Mouse (Mus musculus) lung, embryonic 15.5 days (tissue): ENCODE measurements around the gene Gm49358. TPM values are rescaled to one million over a fixed set of nuclear protein-coding genes. Genes with fewer than 3 reads are reported as not detected.

Experiments used
- ATAC-seq: fragments of 200-750 bp; cut with Nextera tagmentation; 2 replicates; pipeline ENCODE4 v1.8.0; 2017; ENCODE audit warnings: moderate number of reproducible peaks, borderline replicate concordance; ENCODE audit not compliant: low FRiP score, low TSS enrichment; ENCODE audit errors: extremely low read depth
- H3K27ac ChIP-seq: fragments of 300-500 bp; sonication (generic); 2 replicates; pipeline ENCODE4 v1.5.1; 2015; ENCODE audit warnings: moderate library complexity, mild to moderate bottlenecking, inconsistent platforms
- H3K27me3 ChIP-seq: fragments of 300-500 bp; sonication (generic); 2 replicates; pipeline ENCODE4 v1.6.1; 2015; ENCODE audit warnings: inconsistent platforms
- H3K36me3 ChIP-seq: fragments of 300-500 bp; sonication (generic); 2 replicates; pipeline ENCODE4 v1.6.1; 2015; ENCODE audit warnings: inconsistent platforms
- H3K4me1 ChIP-seq: fragments of 300-500 bp; sonication (generic); 2 replicates; pipeline ENCODE4 v1.6.1; 2015; ENCODE audit warnings: inconsistent platforms
- H3K4me2 ChIP-seq: fragments of 300-500 bp; sonication (generic); 2 replicates; pipeline ENCODE4 v1.6.1; 2015; ENCODE audit warnings: inconsistent platforms, mild to moderate bottlenecking, moderate library complexity
- H3K4me3 ChIP-seq: fragments of 300-500 bp; sonication (generic); 2 replicates; pipeline ENCODE4 v1.5.1; 2015; ENCODE audit warnings: mild to moderate bottlenecking, inconsistent platforms
- H3K9ac ChIP-seq: fragments of 300-500 bp; sonication (generic); 2 replicates; pipeline ENCODE4 v1.6.1; 2015; ENCODE audit warnings: inconsistent platforms
- H3K9me3 ChIP-seq: fragments of 300-500 bp; sonication (generic); 2 replicates; pipeline ENCODE4 v1.6.1; 2016; ENCODE audit warnings: inconsistent platforms
- WGBS: fragments of 180-500 bp; shearing (Covaris S2); methylation state at CpG from one replicate; pipeline ENCODE4 v1.1.7; 2015; 5-methylcytosine and 5-hydroxymethylcytosine counted together
- polyA plus RNA-seq: library from polyadenylated mRNA; unstranded; fragments of >200 nt; fragmentation: Nextera tagmentation; extraction: Ambion mirVana; gene quantifications from 2 replicates; pipeline ENCODE4 v1.2.1, GENCODE M21; 2015

Gene Gm49358
- polyA plus RNA-seq, 1 experiment from 2014 or later, result not detected

GRCm38 (mm10) chr10:86821014-86821413 is 57.2 kb downstream of the Gm49358 start:
- no peaks in the 10 kb centered on the region for H3K27me3 ChIP-seq
- H3K9ac ChIP-seq, result no peak overlapping the region
- H3K4me1 ChIP-seq, result peaks cover 15% of the 10 kb centered on the region
- H3K36me3 ChIP-seq, result peaks cover 7% of the 10 kb centered on the region; the same call in 1 of the 2 replicates
- H3K4me3 ChIP-seq, result no peak overlapping the region
- no peaks in the 10 kb centered on the region for H3K9me3 ChIP-seq
- H3K27ac ChIP-seq, result no peak overlapping the region
- no peak overlapping the region for H3K4me2 ChIP-seq
- WGBS, result 86% methylated on average over 7 of the region's 7 CpGs
- no peak for ATAC-seq

GRCm38 (mm10) chr10:86824093-86824492 is 60.3 kb downstream of the Gm49358 start:
- H3K4me2 ChIP-seq, result no peak overlapping the region
- no peak overlapping the region for H3K27ac ChIP-seq
- ATAC-seq, result no peak

DNA sequence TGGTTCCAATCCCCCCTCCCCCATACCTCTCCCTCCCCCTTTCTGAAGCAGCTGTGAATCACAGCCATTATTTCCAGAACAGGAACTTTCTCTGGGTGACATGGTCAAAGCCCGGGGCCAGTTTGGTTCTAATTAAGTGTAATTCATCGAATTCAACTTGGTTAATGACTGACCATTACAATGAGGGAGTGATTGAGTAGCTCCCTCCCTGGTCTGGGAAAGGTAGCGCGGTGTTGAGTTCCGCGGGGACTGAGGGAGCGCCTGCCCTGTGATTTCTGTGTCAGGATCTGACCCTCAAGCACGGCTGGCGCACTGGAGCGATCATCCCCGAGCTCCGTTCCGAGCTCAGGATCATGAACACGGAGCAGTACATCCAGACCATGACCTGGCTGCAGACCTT is 61.1 kb downstream of the Gm49358 start:
- Histone ChIP-seq H3K36me3 (peaks cover 7% of the 10 kb centered on the region; the same call in 1 of the 2 replicates), H3K9me3 (no peaks in the 10 kb centered on the region), H3K9ac (no peak overlapping the region), H3K4me3 (no peak overlapping the region), H3K4me1 (0 out of 2 replicates have a peak, but pooled peaks cover 3% of the 10 kb centered on the region), H3K27ac (no peak overlapping the region), H3K27me3 (no peaks in the 10 kb centered on the region), H3K4me2 (no peak overlapping the region)
- 86% methylated on average over 14 of the region's 14 CpGs for WGBS
- no peak for ATAC-seq

More at GRCm38 (mm10) chr10:86824093-86824492, 60.3 kb downstream of the Gm49358 start:
- Histone ChIP-seq H3K4me3 (no peak overlapping the region), H3K27me3 (no peaks in the 10 kb centered on the region), H3K9ac (no peak overlapping the region), H3K36me3 (peaks cover 7% of the 10 kb centered on the region; the same call in 1 of the 2 replicates), H3K4me1 (peaks cover 9% of the 10 kb centered on the region), H3K9me3 (no peaks in the 10 kb centered on the region)
- WGBS, result 83% methylated on average over 6 of the region's 6 CpGs

DNA sequence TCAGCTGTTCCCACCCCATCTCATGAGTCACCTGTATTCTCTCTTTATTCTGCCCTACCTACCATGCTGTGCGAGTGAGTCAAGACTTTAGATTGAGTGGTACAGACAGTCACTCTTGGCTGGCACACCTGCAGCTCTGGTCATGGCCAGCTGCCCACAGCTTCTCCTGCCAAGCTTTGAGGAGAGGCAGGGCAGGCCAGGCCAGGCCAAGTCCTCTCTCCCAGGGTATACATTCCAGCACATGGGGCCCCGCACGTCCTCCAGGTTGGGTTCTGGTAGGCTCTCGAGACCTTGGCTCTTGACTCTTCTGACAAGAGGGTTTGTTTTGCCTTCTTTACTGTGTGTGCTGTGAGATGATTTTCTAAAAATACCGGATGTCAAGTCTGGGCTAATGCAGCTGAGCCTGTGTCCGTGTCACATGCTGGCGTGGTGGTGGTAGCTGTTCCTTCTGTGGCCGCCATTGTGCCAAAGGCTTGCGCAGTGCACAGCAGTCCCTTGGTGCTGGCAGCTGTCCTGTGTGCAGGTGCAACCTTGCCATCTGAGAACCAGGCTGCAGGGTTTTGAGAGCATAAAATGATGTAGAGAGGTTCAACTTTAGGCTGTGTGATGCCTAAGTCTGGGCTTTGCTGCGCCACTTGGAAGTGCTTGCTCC is 62.2 kb downstream of the Gm49358 start:
- H3K36me3 ChIP-seq, result peaks cover 4% of the 10 kb centered on the region; the same call in 1 of the 2 replicates
- H3K4me1 ChIP-seq, result no peaks in the 10 kb centered on the region
- no peak overlapping the region for H3K4me2 ChIP-seq
- no peaks in the 10 kb centered on the region for H3K9me3 ChIP-seq
- WGBS, result 66% methylated on average over 10 of the region's 10 CpGs
- no peaks in the 10 kb centered on the region for H3K27me3 ChIP-seq
- H3K27ac ChIP-seq, result peak overlapping the region; percentile 81
- no peak overlapping the region for H3K9ac ChIP-seq
- peak; percentile 83 for ATAC-seq
- H3K4me3 ChIP-seq, result no peak overlapping the region

- H3K27ac ChIP-seq, result peak overlapping the region; percentile 81; the same call in 1 of the 2 replicates
- no peak overlapping the region for H3K4me2 ChIP-seq
- H3K4me3 ChIP-seq, result no peak overlapping the region
- no peaks in the 10 kb centered on the region for H3K27me3 ChIP-seq
- WGBS, result 65% methylated on average over 3 of the region's 3 CpGs
- peaks cover 3% of the 10 kb centered on the region; the same call in 1 of the 2 replicates for H3K36me3 ChIP-seq
- no peak overlapping the region for H3K9ac ChIP-seq
- H3K9me3 ChIP-seq, result no peaks in the 10 kb centered on the region
- ATAC-seq, result no peak
- no peaks in the 10 kb centered on the region for H3K4me1 ChIP-seq
These were observed 63.2 kb downstream of the Gm49358 start for GRCm38 (mm10) chr10:86826929-86827328.

- no peak overlapping the region for H3K4me3 ChIP-seq
- no peaks in the 10 kb centered on the region for H3K4me1 ChIP-seq
- H3K27me3 ChIP-seq, result no peaks in the 10 kb centered on the region
- no peaks in the 10 kb centered on the region for H3K9me3 ChIP-seq
- WGBS, result 81% methylated on average over 15 of the region's 15 CpGs
- H3K4me2 ChIP-seq, result no peak overlapping the region
- ATAC-seq, result no peak
- H3K36me3 ChIP-seq, result peaks cover 3% of the 10 kb centered on the region; the same call in 1 of the 2 replicates
- no peak overlapping the region for H3K27ac ChIP-seq
- no peak overlapping the region for H3K9ac ChIP-seq
These were observed 64.7 kb downstream of the Gm49358 start for GRCm38 (mm10) chr10:86828221-86829135.

GRCm38 (mm10) chr10:86829515-86829914 is 65.7 kb downstream of the Gm49358 start:
- WGBS, result 86% methylated on average over 2 of the region's 2 CpGs
- ATAC-seq, result no peak
- Histone ChIP-seq H3K27ac (no peak overlapping the region), H3K4me2 (no peak overlapping the region), H3K27me3 (no peaks in the 10 kb centered on the region), H3K36me3 (peaks cover 3% of the 10 kb centered on the region; the same call in 1 of the 2 replicates), H3K9ac (no peak overlapping the region), H3K4me1 (no peaks in the 10 kb centered on the region), H3K4me3 (no peak overlapping the region), H3K9me3 (no peaks in the 10 kb centered on the region)

GRCm38 (mm10) chr10:86836784-86837183 is 73.0 kb downstream of the Gm49358 start:
- H3K27me3 ChIP-seq, result no peaks in the 10 kb centered on the region
- H3K4me2 ChIP-seq, result no peak overlapping the region
- no peaks in the 10 kb centered on the region for H3K9me3 ChIP-seq
- no peaks in the 10 kb centered on the region for H3K4me1 ChIP-seq
- no peak overlapping the region for H3K4me3 ChIP-seq
- WGBS, result 68% methylated on average over 4 of the region's 4 CpGs
- no peak overlapping the region for H3K9ac ChIP-seq
- no peak for ATAC-seq
- H3K27ac ChIP-seq, result peak overlapping the region; percentile 53
- peaks cover 4% of the 10 kb centered on the region; the same call in 1 of the 2 replicates for H3K36me3 ChIP-seq

DNA sequence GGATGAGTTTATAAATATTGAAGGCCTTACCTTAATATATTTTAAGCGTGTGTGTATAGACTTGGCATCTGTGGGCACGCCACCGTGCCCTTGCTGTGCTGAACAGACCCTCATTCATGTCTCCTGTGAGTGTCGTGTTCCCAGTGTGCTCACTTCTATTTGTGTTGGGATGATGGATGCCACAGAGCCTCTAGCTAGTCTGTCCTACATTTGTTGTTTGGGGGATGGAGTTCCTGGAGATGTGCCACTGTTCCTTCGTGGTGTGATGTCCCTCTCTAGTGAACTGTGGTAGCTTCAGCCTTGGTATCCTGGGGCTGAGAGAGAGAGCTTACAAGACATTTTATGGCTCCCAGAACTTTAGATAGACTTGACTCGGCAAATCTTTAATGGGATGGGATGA is 75.1 kb downstream of the Gm49358 start:
- no peak overlapping the region for H3K4me2 ChIP-seq
- no peaks in the 10 kb centered on the region for H3K9me3 ChIP-seq
- no peak overlapping the region for H3K4me3 ChIP-seq
- peaks cover 4% of the 10 kb centered on the region; the same call in 1 of the 2 replicates for H3K36me3 ChIP-seq
- WGBS, result 82% methylated on average over 6 of the region's 6 CpGs
- no peak overlapping the region for H3K27ac ChIP-seq
- ATAC-seq, result no peak
- H3K27me3 ChIP-seq, result no peaks in the 10 kb centered on the region
- no peaks in the 10 kb centered on the region for H3K4me1 ChIP-seq
- H3K9ac ChIP-seq, result no peak overlapping the region

- no peak overlapping the region for H3K4me3 ChIP-seq
- WGBS, result 68% methylated on average over 5 of the region's 5 CpGs
- H3K9ac ChIP-seq, result no peak overlapping the region
- no peak for ATAC-seq
- H3K36me3 ChIP-seq, result no peaks in the 10 kb centered on the region
- no peaks in the 10 kb centered on the region for H3K27me3 ChIP-seq
- no peak overlapping the region for H3K4me2 ChIP-seq
- H3K4me1 ChIP-seq, result no peaks in the 10 kb centered on the region
- H3K27ac ChIP-seq, result no peak overlapping the region
- no peaks in the 10 kb centered on the region for H3K9me3 ChIP-seq
These were observed 78.9 kb downstream of the Gm49358 start for GRCm38 (mm10) chr10:86842659-86843058.

GRCm38 (mm10) chr10:86846926-86847467 is 83.2 kb downstream of the Gm49358 start:
- Histone ChIP-seq H3K9ac (no peak overlapping the region), H3K27ac (no peak overlapping the region), H3K4me2 (no peak overlapping the region), H3K27me3 (no peaks in the 10 kb centered on the region), H3K36me3 (no peaks in the 10 kb centered on the region), H3K9me3 (no peaks in the 10 kb centered on the region), H3K4me1 (no peaks in the 10 kb centered on the region), H3K4me3 (no peak overlapping the region)
- WGBS, result 47% methylated on average over 9 of the region's 9 CpGs
- no peak for ATAC-seq
